Mouse (Mus musculus) bone marrow macrophage, adult 2 months (primary cell): ENCODE results near the gene Gm21190.
"Not testable (repeated sequence)": the region's sequence is repeated elsewhere in the genome, so short reads cannot be mapped to it uniquely, and the experiment has no call there.

Experiments
- CTCF ChIP-seq: IDR thresholded peaks from 2 replicates; pipeline ENCODE4 v1.5.1; 2012; ENCODE audit warnings: low read depth, mild to moderate bottlenecking, low read length, moderate library complexity
- POLR2A ChIP-seq: IDR thresholded peaks from 2 replicates; pipeline ENCODE4 v1.6.1; 2012; ENCODE audit warnings: mild to moderate bottlenecking, low read depth, low read length, borderline replicate concordance

- not testable (repeated sequence) for TF ChIP-seq CTCF, POLR2A
These were observed 45.4 kb downstream of the Gm21190 start for GRCm38 (mm10) chr5:15483576-15483975.
